Mouse (Mus musculus) cerebellum, postnatal 4 days (tissue): ENCODE data around the gene Sp2.

ENCODE experiments used
- DNase-seq, 2 experiments: peaks; one replicate each; pipeline ENCODE4 v3.0.0; 2022; ENCODE audit warnings: low spot score in 2 of 2, mixed read lengths in 1 of 2

Gene Sp2

GRCm38 (mm10) chr11:96995836-96996772 is 13.3 kb upstream of the Sp2 start:
- DNase-seq: no peak

GRCm38 (mm10) chr11:96995031-96995430 is 12.3 kb upstream of the Sp2 start:
- no peak for DNase-seq

GRCm38 (mm10) chr11:96992722-96993311 is 10.1 kb upstream of the Sp2 start:
- DNase-seq: no peak

- no peak for DNase-seq
Observed at GRCm38 (mm10) chr11:96991501-96991900, 8.7 kb upstream of the Sp2 start.

- DNase-seq: no peak
Observed at GRCm38 (mm10) chr11:96987873-96988655, 5.3 kb upstream of the Sp2 start.

GRCm38 (mm10) chr11:96986463-96986862 is 3.7 kb upstream of the Sp2 start:
- no peak for DNase-seq

GRCm38 (mm10) chr11:96984903-96985302 is 2.1 kb upstream of the Sp2 start:
- no peak for DNase-seq

GRCm38 (mm10) chr11:96982355-96982754 is 404 bp downstream of the Sp2 start:
- peak; percentile 64 to 82 for DNase-seq

GRCm38 (mm10) chr11:96981461-96981860 is 1.3 kb downstream of the Sp2 start:
- no peak for DNase-seq

GRCm38 (mm10) chr11:96980021-96980420 is 2.7 kb downstream of the Sp2 start:
- DNase-seq: no peak

GRCm38 (mm10) chr11:96979329-96979728 is 3.4 kb downstream of the Sp2 start:
- no peak for DNase-seq

- no peak for DNase-seq
Observed at GRCm38 (mm10) chr11:96978401-96979246, 4.1 kb downstream of the Sp2 start.

- DNase-seq: peak; percentile 95 to 98
Observed at GRCm38 (mm10) chr11:96977606-96978400, 5.0 kb downstream of the Sp2 start.

- DNase-seq: peak; percentile 71 to 87
Observed at GRCm38 (mm10) chr11:96976911-96977591, 5.7 kb downstream of the Sp2 start.

- no peak for DNase-seq
Observed at GRCm38 (mm10) chr11:96976379-96976687, 6.4 kb downstream of the Sp2 start.

- DNase-seq: no peak
Observed at GRCm38 (mm10) chr11:96975511-96976378, 7.0 kb downstream of the Sp2 start.

GRCm38 (mm10) chr11:96974813-96975212 is 7.9 kb downstream of the Sp2 start:
- DNase-seq: no peak

- DNase-seq: peak in 1 of 2 experiments; percentile 32
Observed at GRCm38 (mm10) chr11:96973426-96973964, 9.3 kb downstream of the Sp2 start.

GRCm38 (mm10) chr11:96972906-96973305 is 9.9 kb downstream of the Sp2 start:
- no peak for DNase-seq
